Mouse (Mus musculus): ENCODE measurements at regions not wholly inside any gene's neighbourhood (a gene's known extent, or its start where the extent isn't known, plus 50 kb on each side); places are given as distances from the start of the nearest gene placed in this dataset.
"Not testable (repeated sequence)": the region's sequence is repeated elsewhere in the genome, so short reads cannot be mapped to it uniquely, and the experiment has no call there.

- no peak for DNase-seq (ENCODE audit: low spot score)
These were observed 168.5 kb upstream of the Cdkn3 start for GRCm38 (mm10) chr14:46591753-46592359.

GRCm38 (mm10) chr14:46591211-46591610 lies 169.1 kb upstream of the Cdkn3 start:
- DNase-seq (ENCODE audit: low spot score): no peak

DNA sequence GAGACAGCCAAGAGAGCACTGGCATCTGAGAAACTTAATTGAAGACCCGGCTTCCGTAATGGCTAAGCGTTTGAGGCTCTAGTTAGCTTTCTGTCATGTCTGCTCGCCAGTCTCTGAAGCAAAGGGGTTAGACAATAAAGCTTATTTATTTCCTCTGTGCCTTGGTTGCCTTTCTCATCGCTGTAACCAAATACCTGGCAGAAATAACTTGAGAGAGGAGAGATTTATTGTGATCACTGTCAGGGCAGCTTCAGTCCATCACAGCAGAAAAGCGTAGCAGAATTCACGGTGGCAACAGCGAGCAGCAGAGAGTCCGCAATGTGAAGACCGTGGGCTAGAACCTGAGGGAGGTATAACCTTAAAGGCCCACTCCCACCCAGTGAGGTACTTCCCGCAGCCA lies 174.2 kb upstream of the Cdkn3 start:
- no peak for DNase-seq (ENCODE audit: low spot score)

- no peak for DNase-seq (ENCODE audit: low spot score)
These were observed 182.0 kb upstream of the Cdkn3 start for GRCm38 (mm10) chr14:46578051-46579000.

- DNase-seq (ENCODE audit: low spot score): no peak
These were observed 184.5 kb upstream of the Cdkn3 start for GRCm38 (mm10) chr14:46575889-46576288.

- DNase-seq (ENCODE audit: low spot score): no peak
These were observed 184.9 kb upstream of the Cdkn3 start for GRCm38 (mm10) chr14:46575414-46575813.

- DNase-seq (ENCODE audit: low spot score): no peak
These were observed 182.9 kb upstream of the Bmp4 start for GRCm38 (mm10) chr14:46573401-46573800.

DNA sequence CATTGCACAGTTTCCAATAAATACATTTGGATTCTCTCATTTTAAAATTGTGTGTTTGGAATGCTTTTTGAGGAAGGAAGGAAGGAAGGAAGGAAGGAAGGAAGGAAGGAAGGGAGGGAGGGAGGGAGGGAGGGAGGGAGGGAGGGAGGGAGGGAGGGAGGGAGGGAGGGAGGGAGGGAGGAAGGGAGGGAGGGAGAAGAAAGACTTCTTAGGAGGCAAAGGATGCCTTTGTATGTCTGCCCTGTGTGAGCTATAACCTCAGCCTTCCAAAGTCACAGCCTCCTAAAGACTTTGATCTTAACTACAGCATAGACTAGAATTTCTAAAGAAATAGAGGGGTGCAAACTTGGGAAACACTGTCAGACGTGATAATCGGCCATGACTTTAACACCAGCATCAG lies 182.5 kb upstream of the Bmp4 start:
- not testable (repeated sequence) for DNase-seq (ENCODE audit: low spot score)

- no peak for DNase-seq (ENCODE audit: low spot score)
These were observed 181.4 kb upstream of the Bmp4 start for GRCm38 (mm10) chr14:46571841-46572240.

- DNase-seq (ENCODE audit: low spot score): no peak
These were observed 178.8 kb upstream of the Bmp4 start for GRCm38 (mm10) chr14:46569273-46569672.

DNA sequence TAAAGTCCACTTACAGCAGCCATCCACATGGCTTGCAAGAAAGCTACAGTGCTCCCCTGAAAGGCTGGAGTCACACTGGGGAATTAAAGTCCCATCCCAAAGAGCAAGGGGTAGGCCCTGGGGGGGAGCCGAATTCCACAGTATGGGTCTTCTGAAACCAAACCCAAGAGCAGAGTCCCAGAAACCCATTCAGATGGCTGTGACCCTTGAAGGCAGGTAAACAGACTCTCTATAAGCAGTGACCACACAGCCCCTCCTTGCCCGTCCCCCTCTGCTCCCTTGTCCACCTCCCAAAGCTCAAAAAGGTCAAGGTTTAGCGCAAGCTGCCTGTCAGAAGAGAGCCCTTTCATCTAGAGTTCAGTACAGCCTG lies 176.9 kb upstream of the Bmp4 start:
- no peak for DNase-seq (ENCODE audit: low spot score)

- DNase-seq (ENCODE audit: low spot score): no peak
These were observed 176.4 kb upstream of the Bmp4 start for GRCm38 (mm10) chr14:46566681-46567410.

DNA sequence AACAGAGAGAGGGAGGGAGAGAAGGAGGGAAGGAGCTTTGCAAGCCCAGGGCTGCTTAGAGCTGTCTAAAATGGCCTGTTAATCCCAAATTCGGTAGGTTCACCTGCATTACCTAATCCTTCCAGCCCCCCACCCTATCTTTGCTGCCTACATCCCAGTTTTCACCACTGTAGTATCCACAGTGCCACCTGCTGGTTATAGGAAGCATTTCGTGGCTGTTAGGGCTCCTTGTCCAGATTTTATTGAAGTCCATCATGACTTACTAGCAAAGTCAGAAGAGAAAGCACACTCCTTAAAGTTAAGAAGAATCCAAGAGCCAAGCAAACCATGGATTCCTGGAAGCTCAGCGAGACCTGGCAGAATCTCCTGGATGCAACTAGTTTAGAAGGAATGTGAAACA lies 174.5 kb upstream of the Bmp4 start:
- peak; percentile 25 for DNase-seq (ENCODE audit: low spot score)

GRCm38 (mm10) chr14:46562016-46562415 lies 171.5 kb upstream of the Bmp4 start:
- DNase-seq (ENCODE audit: low spot score): no peak

- no peak for DNase-seq (ENCODE audit: low spot score)
These were observed 162.8 kb upstream of the Bmp4 start for GRCm38 (mm10) chr14:46553239-46553638.

DNA sequence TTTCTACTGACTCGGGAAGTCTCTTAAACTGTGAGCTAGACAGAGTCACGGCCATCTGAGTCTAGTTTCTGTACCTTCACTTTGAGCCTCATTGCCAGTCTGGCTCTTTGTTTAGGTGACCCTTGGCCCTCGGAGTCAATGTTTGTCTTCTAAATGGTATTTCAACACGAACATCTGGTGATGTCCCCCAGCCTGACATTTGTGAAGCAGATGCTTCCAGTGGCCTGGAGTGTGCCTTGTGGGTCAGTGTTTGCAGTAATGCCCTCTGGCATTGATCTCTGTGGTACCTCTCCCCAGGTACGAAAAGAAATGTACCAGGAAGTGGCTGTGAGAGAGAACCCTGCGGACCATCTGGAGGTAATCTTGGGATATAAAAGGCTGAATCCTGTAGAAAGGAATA lies 155.7 kb upstream of the Bmp4 start:
- DNase-seq (ENCODE audit: low spot score): no peak

DNA sequence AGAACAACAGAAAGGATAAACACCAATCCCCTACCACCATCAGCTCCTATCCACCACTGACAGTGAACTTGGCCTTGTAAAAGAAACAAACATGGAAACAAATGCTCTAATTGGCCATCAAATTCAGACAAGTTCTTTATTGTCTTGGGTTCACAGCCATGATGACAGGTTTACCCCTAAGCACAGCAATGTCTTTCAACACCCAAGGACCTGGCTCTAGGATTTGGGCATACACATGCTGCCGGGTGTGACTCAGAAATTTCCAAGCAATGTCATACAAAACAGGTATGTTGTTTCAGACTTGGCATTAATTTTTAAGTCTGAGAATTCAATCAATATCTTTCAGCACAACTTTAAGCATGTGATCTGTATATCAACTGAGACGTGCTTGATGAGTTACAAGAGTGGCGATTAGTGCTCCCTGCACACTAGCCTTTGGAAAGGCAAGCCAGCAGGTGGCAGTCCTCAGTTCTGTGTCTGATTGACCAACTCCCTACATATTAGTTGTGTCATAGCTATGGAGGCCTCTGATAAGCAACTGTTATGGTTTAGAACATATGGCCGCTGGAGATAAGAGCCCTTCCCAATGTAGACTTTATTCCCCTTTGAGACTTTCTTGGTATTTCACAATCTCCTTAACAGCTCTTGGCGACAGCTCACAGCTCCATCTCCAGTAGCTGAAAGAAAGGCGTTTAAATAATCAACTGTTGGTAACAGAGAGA lies 149.2 kb upstream of the Bmp4 start:
- no peak for DNase-seq (ENCODE audit: low spot score)

GRCm38 (mm10) chr14:46536002-46536762 lies 145.7 kb upstream of the Bmp4 start:
- DNase-seq (ENCODE audit: low spot score): no peak

DNA sequence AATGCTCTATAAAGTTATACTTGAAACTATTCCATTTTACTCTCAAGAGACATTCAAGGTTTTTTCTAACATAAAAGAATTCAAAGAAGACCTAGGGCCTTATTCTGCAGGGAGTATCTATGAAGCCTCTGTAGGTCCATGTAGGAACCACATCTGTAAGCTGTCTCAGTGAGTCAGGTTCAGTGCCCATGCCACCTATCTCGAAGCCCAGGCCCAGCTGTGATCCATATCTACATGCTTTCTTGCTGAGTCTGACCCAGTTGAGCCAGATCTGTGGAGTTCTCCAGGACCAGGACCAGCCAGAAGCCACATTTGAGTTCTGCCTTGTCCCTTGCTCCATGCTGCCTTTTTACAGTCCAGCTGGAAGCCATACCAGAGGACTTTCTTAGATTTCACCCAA lies 142.2 kb upstream of the Bmp4 start:
- DNase-seq (ENCODE audit: low spot score): no peak

DNA sequence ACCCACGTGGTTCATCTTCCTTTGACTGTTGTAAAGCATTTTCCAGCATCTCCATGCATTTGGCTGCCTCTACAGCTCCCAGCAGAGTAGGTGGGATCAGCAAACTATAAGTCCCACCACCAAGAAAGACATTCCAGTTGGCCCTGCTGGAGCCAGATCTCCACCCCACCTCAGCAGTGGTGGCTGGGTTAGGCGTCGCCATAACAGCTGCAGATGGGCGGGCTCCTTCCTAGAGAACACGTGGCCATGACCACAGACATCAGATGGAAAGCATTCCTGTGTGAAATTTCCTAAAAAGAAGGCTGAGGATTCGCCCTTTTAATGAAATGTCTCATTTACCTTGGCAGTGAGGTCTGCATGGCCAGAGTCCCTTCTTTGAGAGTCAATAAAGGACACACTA lies 140.0 kb upstream of the Bmp4 start:
- DNase-seq (ENCODE audit: low spot score): no peak

- no peak for DNase-seq (ENCODE audit: low spot score)
These were observed 138.7 kb upstream of the Bmp4 start for GRCm38 (mm10) chr14:46529086-46529715.

Measured in ovary, postnatal 36 days (tissue).